Mouse (Mus musculus) lung, postnatal 0 days (tissue): ENCODE measurements around the gene Itga2b.

Experiments
- CTCF ChIP-seq: IDR thresholded peaks from 2 replicates; pipeline ENCODE4 v1.5.1; 2016; ENCODE audit warnings: antibody characterized with exemption, mild to moderate bottlenecking
- EP300 ChIP-seq: IDR thresholded peaks from 2 replicates; pipeline ENCODE4 v1.6.1; 2016; ENCODE audit warnings: antibody characterized with exemption, mild to moderate bottlenecking, control low read depth

DNA sequence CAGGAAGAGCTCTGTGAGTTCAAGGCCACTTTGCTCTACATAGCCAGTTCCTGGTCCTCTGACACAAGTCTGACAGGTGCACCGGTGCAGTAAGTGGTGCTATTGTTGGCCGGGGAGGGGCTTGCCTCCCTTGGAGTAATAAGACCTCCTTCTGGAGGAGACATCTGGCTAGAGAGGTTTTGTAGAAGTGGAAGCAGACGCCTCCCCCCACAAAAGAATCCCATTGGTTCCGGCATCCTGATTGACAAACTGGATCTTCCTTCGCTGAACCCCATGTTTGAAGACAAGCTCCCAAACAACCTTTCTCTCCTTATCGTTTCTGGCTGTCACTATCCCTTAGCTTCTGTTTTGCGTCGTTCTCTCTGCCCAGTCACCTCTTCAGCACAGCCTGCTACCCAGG, 21.6 kb downstream of the Itga2b start:
- TF ChIP-seq EP300, result no peak
- TF ChIP-seq CTCF, result no peak
